Mouse (Mus musculus): ENCODE data around the gene Wipf3.

GRCm38 (mm10) chr6:54531048-54531481, 101.7 kb downstream of the Wipf3 start:
- no peak for TF ChIP-seq POLR2A (IDR thresholded peaks at IDR 0.05; ENCODE audit: insufficient read length, low read depth)
- no peak for TF ChIP-seq USF1 (IDR thresholded peaks at IDR 0.05; ENCODE audit: low read depth)
